Mouse (Mus musculus): ENCODE measurements around the gene Procr. TPM values are rescaled to one million over a fixed set of nuclear protein-coding genes. Genes with fewer than 3 reads are reported as not detected.
"Not testable (repeated sequence)": the region's sequence is repeated elsewhere in the genome, so short reads cannot be mapped to it uniquely, and the experiment has no call there.

Gene Procr
- polyA plus RNA-seq, 1 experiment from 2014 or later, result 22.8 TPM

DNA sequence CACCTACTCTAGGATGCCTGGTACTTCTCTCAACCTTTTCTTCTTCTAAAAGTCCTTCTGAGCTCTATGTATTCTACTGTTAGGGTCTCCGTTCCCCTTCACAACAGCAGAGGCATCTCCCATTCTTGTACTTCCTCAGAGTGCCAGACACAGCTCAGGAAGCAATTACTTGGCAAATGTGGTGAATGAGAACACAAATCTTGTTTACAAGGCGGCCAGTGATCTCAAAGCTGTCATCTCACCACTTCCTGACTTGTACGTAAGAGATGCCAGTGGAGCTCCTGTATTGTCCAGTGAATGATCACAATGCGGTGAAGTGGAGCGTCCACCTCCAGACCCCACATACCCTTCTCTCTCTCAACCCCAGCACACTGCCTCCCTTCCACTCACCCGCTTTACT lies 26.4 kb upstream of the Procr start:
- H3K27ac ChIP-seq (ENCODE audit: low read depth), result no peak overlapping the region
- WGBS, result 81% methylated on average over 6 of the region's 6 CpGs
- H3K9ac ChIP-seq (ENCODE audit: low read length), result no peak overlapping the region
- no peaks in the 10 kb centered on the region for H3K9me3 ChIP-seq (ENCODE audit: control insufficient read depth, low read length)
- ATAC-seq (replicated peaks; ENCODE audit: low FRiP score, low TSS enrichment, low read depth), result no peak
- no peaks in the 10 kb centered on the region for H3K27me3 ChIP-seq (replicated peaks; ENCODE audit: control insufficient read depth, insufficient read depth, low read length)
- no peak overlapping the region for H3K4me2 ChIP-seq (ENCODE audit: low read length)
- H3K4me1 ChIP-seq (replicated peaks; ENCODE audit: control insufficient read depth, insufficient read depth, low read length), result no peaks in the 10 kb centered on the region; the same call in 1 of the 2 replicates
- 0 out of 2 replicates have a peak, but pooled peaks cover 3% of the 10 kb centered on the region for H3K36me3 ChIP-seq (ENCODE audit: control insufficient read depth, insufficient read depth, low read length)
- DNase-seq (ENCODE audit: low spot score), result no peak
- no peak overlapping the region for H3K4me3 ChIP-seq (ENCODE audit: low read depth, low read length)

- 0 out of 2 replicates have a peak, but pooled peaks cover 3% of the 10 kb centered on the region for H3K36me3 ChIP-seq (ENCODE audit: control insufficient read depth, insufficient read depth, low read length)
- no peaks in the 10 kb centered on the region; the same call in 1 of the 2 replicates for H3K4me1 ChIP-seq (replicated peaks; ENCODE audit: control insufficient read depth, insufficient read depth, low read length)
- DNase-seq (ENCODE audit: low spot score) (no peak), ATAC-seq (replicated peaks; ENCODE audit: low FRiP score, low TSS enrichment, low read depth) (no peak)
- H3K4me2 ChIP-seq (ENCODE audit: low read length), result no peak overlapping the region
- H3K27ac ChIP-seq (ENCODE audit: low read depth), result no peak overlapping the region
- H3K9ac ChIP-seq (ENCODE audit: low read length), result no peak overlapping the region
- 75% methylated on average over 7 of the region's 7 CpGs for WGBS
- no peak overlapping the region for H3K4me3 ChIP-seq (ENCODE audit: low read depth, low read length)
- H3K27me3 ChIP-seq (replicated peaks; ENCODE audit: control insufficient read depth, insufficient read depth, low read length), result no peaks in the 10 kb centered on the region
- H3K9me3 ChIP-seq (ENCODE audit: control insufficient read depth, low read length), result no peaks in the 10 kb centered on the region
These were observed 24.6 kb upstream of the Procr start for GRCm38 (mm10) chr2:155726302-155726701.

- Histone ChIP-seq H3K27ac (ENCODE audit: low read depth) (no peak overlapping the region), H3K9me3 (ENCODE audit: control insufficient read depth, low read length) (no peaks in the 10 kb centered on the region), H3K4me1 (replicated peaks; ENCODE audit: control insufficient read depth, insufficient read depth, low read length) (no peaks in the 10 kb centered on the region; the same call in 1 of the 2 replicates), H3K4me2 (ENCODE audit: low read length) (peak overlapping the region; percentile 96; the same call in 1 of the 2 replicates), H3K27me3 (replicated peaks; ENCODE audit: control insufficient read depth, insufficient read depth, low read length) (no peaks in the 10 kb centered on the region), H3K36me3 (ENCODE audit: control insufficient read depth, insufficient read depth, low read length) (no peaks in the 10 kb centered on the region), H3K9ac (ENCODE audit: low read length) (no peak overlapping the region), H3K4me3 (ENCODE audit: low read depth, low read length) (no peak overlapping the region)
- 62% methylated on average over 7 of the region's 7 CpGs for WGBS
- ATAC-seq (replicated peaks; ENCODE audit: low FRiP score, low TSS enrichment, low read depth), result no peak
- no peak for DNase-seq (ENCODE audit: low spot score)
These were observed 23.0 kb upstream of the Procr start for GRCm38 (mm10) chr2:155727764-155728395.

DNA sequence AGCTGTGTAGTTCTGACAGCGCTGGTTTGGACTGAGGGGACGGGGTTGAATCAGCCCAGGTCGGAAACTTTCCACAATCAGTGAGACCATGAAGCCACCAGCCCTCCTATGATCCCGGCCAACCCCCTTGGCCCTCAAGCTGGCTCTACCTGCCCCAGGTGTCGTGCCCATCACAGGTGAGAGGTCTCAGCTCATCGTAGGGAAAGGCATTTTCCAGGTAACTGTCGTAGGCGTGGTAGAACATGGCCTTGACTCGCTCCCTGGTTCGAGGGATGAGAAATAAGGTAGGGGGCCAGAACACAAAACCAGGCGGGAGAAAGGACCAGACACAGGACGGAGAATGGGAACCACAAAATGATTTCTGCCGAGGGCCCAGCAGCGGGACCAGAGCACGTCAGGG lies 22.2 kb upstream of the Procr start:
- Histone ChIP-seq H3K4me1 (replicated peaks; ENCODE audit: control insufficient read depth, insufficient read depth, low read length) (no peaks in the 10 kb centered on the region; the same call in 1 of the 2 replicates), H3K27me3 (replicated peaks; ENCODE audit: control insufficient read depth, insufficient read depth, low read length) (no peaks in the 10 kb centered on the region), H3K9me3 (ENCODE audit: control insufficient read depth, low read length) (no peaks in the 10 kb centered on the region), H3K4me2 (ENCODE audit: low read length) (peak overlapping the region; percentile 96), H3K4me3 (ENCODE audit: low read depth, low read length) (peak overlapping the region; percentile 65), H3K36me3 (ENCODE audit: control insufficient read depth, insufficient read depth, low read length) (no peaks in the 10 kb centered on the region), H3K9ac (ENCODE audit: low read length) (peak overlapping the region; percentile 58), H3K27ac (ENCODE audit: low read depth) (no peak overlapping the region)
- ATAC-seq (replicated peaks; ENCODE audit: low FRiP score, low TSS enrichment, low read depth), result no peak; the same call in 1 of the 2 replicates
- DNase-seq (ENCODE audit: low spot score), result no peak
- 4% methylated on average over 15 of the region's 15 CpGs for WGBS

DNA sequence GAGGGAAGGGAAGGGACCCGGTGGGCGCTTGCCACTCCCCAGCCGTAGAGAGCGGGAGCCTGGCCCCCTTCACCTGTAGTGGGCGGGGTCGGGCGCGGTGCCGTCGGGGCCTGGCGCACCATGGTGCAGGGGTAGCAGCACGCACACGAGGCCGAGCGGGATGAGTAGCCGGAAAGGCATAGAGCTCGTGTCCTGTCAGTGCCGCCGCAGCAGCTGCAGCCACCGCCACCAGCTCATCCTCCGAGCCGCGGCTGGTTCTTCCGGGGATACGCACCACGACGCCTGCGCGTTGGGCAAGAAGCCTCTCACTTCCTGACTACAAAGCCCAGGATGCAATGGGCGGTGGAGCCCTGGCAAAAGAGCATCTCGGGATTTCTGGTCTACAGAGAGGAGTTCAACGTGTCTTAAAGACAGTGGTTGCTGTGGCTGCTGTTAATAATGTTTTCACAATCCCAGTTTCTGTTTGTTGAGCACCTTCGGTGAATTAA lies 21.7 kb upstream of the Procr start, which contains the start of gene Edem2:
Gene Edem2, minus strand, starts transcription at position 318 of the 488 bp plus-strand sequence.
- peak within 1 kb of the TSS; percentile 65 for H3K4me3 ChIP-seq (ENCODE audit: low read depth, low read length)
- H3K27ac ChIP-seq (ENCODE audit: low read depth), result no peak within 1 kb of the TSS
- WGBS, result under 1% methylated on average over 29 of the region's 33 CpGs
- ATAC-seq (replicated peaks; ENCODE audit: low FRiP score, low TSS enrichment, low read depth), result peak; percentile 89
- DNase-seq (ENCODE audit: low spot score), result peak; percentile 91
- peak within 1 kb of the TSS; percentile 58 for H3K9ac ChIP-seq (ENCODE audit: low read length)
- no peaks in the 10 kb centered on the region; the same call in 1 of the 2 replicates for H3K4me1 ChIP-seq (replicated peaks; ENCODE audit: control insufficient read depth, insufficient read depth, low read length)
- H3K36me3 ChIP-seq (ENCODE audit: control insufficient read depth, insufficient read depth, low read length), result no peaks in the 10 kb centered on the region
- H3K27me3 ChIP-seq (replicated peaks; ENCODE audit: control insufficient read depth, insufficient read depth, low read length), result no peaks in the 10 kb centered on the region
- H3K9me3 ChIP-seq (ENCODE audit: control insufficient read depth, low read length), result no peaks in the 10 kb centered on the region
- H3K4me2 ChIP-seq (ENCODE audit: low read length), result peak within 1 kb of the TSS; percentile 96

DNA sequence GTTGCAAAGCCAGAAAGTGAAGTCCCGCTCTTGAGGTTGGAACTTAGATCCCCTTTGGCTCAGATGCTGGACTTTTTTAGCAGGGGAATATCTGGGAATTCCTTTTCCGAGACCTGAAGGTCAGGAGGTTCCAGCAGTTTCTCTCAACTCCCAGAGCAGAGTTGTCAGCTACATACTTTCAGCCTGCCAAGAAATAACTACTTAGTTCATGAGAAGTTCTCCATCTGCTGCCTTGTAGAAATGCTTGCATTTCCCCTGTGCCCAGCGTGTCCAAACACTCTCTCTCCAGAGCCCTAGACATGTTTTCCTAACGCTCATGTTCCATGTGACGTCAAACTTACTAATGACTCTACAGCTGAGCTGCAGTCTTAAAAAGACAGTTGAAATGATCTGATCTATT lies 15.8 kb upstream of the Procr start:
- Histone ChIP-seq H3K4me2 (ENCODE audit: low read length) (no peak overlapping the region), H3K9ac (ENCODE audit: low read length) (no peak overlapping the region), H3K27ac (ENCODE audit: low read depth) (no peak overlapping the region), H3K36me3 (ENCODE audit: control insufficient read depth, insufficient read depth, low read length) (no peaks in the 10 kb centered on the region), H3K4me3 (ENCODE audit: low read depth, low read length) (no peak overlapping the region), H3K4me1 (replicated peaks; ENCODE audit: control insufficient read depth, insufficient read depth, low read length) (no peaks in the 10 kb centered on the region), H3K9me3 (ENCODE audit: control insufficient read depth, low read length) (no peaks in the 10 kb centered on the region), H3K27me3 (replicated peaks; ENCODE audit: control insufficient read depth, insufficient read depth, low read length) (no peaks in the 10 kb centered on the region)
- 63% methylated on average over 5 of the region's 5 CpGs for WGBS
- no peak for DNase-seq (ENCODE audit: low spot score)
- no peak for ATAC-seq (replicated peaks; ENCODE audit: low FRiP score, low TSS enrichment, low read depth)

GRCm38 (mm10) chr2:155735766-155736165 lies 15.2 kb upstream of the Procr start, which contains the start of gene Gm17581:
Gene Gm17581 (minus strand): TSS chr2:155735866.
- ATAC-seq (replicated peaks; ENCODE audit: low FRiP score, low TSS enrichment, low read depth); H3K4me1 ChIP-seq (replicated peaks; ENCODE audit: control insufficient read depth, insufficient read depth, low read length); H3K36me3 ChIP-seq (ENCODE audit: control insufficient read depth, insufficient read depth, low read length); H3K4me3 ChIP-seq (ENCODE audit: low read depth, low read length); H3K4me2 ChIP-seq (ENCODE audit: low read length); H3K9me3 ChIP-seq (ENCODE audit: control insufficient read depth, low read length); H3K9ac ChIP-seq (ENCODE audit: low read length); DNase-seq (ENCODE audit: low spot score); H3K27me3 ChIP-seq (replicated peaks; ENCODE audit: control insufficient read depth, insufficient read depth, low read length); H3K27ac ChIP-seq (ENCODE audit: low read depth): not testable (repeated sequence)
- 83% methylated on average over 5 of the region's 5 CpGs for WGBS

- Histone ChIP-seq H3K4me2 (ENCODE audit: low read length) (no peak overlapping the region), H3K9ac (ENCODE audit: low read length) (no peak overlapping the region), H3K36me3 (ENCODE audit: control insufficient read depth, insufficient read depth, low read length) (no peaks in the 10 kb centered on the region), H3K4me1 (replicated peaks; ENCODE audit: control insufficient read depth, insufficient read depth, low read length) (no peaks in the 10 kb centered on the region), H3K4me3 (ENCODE audit: low read depth, low read length) (no peak overlapping the region), H3K27me3 (replicated peaks; ENCODE audit: control insufficient read depth, insufficient read depth, low read length) (no peaks in the 10 kb centered on the region), H3K27ac (ENCODE audit: low read depth) (no peak overlapping the region), H3K9me3 (ENCODE audit: control insufficient read depth, low read length) (no peaks in the 10 kb centered on the region)
- 75% methylated on average over 6 of the region's 6 CpGs for WGBS
- no peak for ATAC-seq (replicated peaks; ENCODE audit: low FRiP score, low TSS enrichment, low read depth)
- DNase-seq (ENCODE audit: low spot score), result no peak
These were observed 14.0 kb upstream of the Procr start for GRCm38 (mm10) chr2:155736936-155737335.

- ATAC-seq (replicated peaks; ENCODE audit: low FRiP score, low TSS enrichment, low read depth) (no peak), DNase-seq (ENCODE audit: low spot score) (no peak)
- 79% methylated on average over 9 of the region's 9 CpGs for WGBS
- H3K4me3 ChIP-seq (ENCODE audit: low read depth, low read length), result no peak overlapping the region
- H3K27me3 ChIP-seq (replicated peaks; ENCODE audit: control insufficient read depth, insufficient read depth, low read length), result no peaks in the 10 kb centered on the region
- no peak overlapping the region for H3K27ac ChIP-seq (ENCODE audit: low read depth)
- no peak overlapping the region for H3K9ac ChIP-seq (ENCODE audit: low read length)
- no peaks in the 10 kb centered on the region for H3K9me3 ChIP-seq (ENCODE audit: control insufficient read depth, low read length)
- H3K36me3 ChIP-seq (ENCODE audit: control insufficient read depth, insufficient read depth, low read length), result no peaks in the 10 kb centered on the region
- no peaks in the 10 kb centered on the region for H3K4me1 ChIP-seq (replicated peaks; ENCODE audit: control insufficient read depth, insufficient read depth, low read length)
- H3K4me2 ChIP-seq (ENCODE audit: low read length), result no peak overlapping the region
These were observed 13.1 kb upstream of the Procr start for GRCm38 (mm10) chr2:155737803-155738202.

All from intestine, embryonic 14.5 days (tissue).